Mouse (Mus musculus) hindlimb bud, embryonic 11.5 days (tissue): Measurements from ENCODE around the gene Tfeb.
A peak's percentile ranks its signal among the peaks of the same experiment; 100 is the strongest.

ENCODE experiments used
- DNase-seq: peaks from one replicate; pipeline ENCODE4 v3.0.0-alpha.2; 2012; ENCODE audit warnings: low read depth, low spot score; ENCODE audit errors: extremely low spot score

The Tfeb gene

GRCm38 (mm10) chr17:47784411-47784810, 47.6 kb downstream of the Tfeb start:
- no peak for DNase-seq

- DNase-seq = no peak
Measured at GRCm38 (mm10) chr17:47787632-47788031, 50.8 kb downstream of the Tfeb start.

- DNase-seq = peak; percentile 35
Measured at GRCm38 (mm10) chr17:47788306-47788705, 51.5 kb downstream of the Tfeb start.

- no peak for DNase-seq
Measured at GRCm38 (mm10) chr17:47788996-47789395, 52.2 kb downstream of the Tfeb start.

- DNase-seq = peak; percentile 60
Measured at GRCm38 (mm10) chr17:47792098-47792863, 55.5 kb downstream of the Tfeb start.

- peak; percentile 60 for DNase-seq
Measured at GRCm38 (mm10) chr17:47793377-47793776, 56.5 kb downstream of the Tfeb start.

GRCm38 (mm10) chr17:47795446-47795845, 58.6 kb downstream of the Tfeb start:
- no peak for DNase-seq

- DNase-seq = no peak
Measured at GRCm38 (mm10) chr17:47796156-47796816, 59.5 kb downstream of the Tfeb start.

GRCm38 (mm10) chr17:47796968-47797367, 60.1 kb downstream of the Tfeb start:
- no peak for DNase-seq

GRCm38 (mm10) chr17:47797383-47797782, 60.6 kb downstream of the Tfeb start:
- DNase-seq = no peak

GRCm38 (mm10) chr17:47802806-47803205, 66.0 kb downstream of the Tfeb start:
- no peak for DNase-seq

GRCm38 (mm10) chr17:47803662-47804061, 66.8 kb downstream of the Tfeb start:
- no peak for DNase-seq

GRCm38 (mm10) chr17:47805047-47805835, 68.4 kb downstream of the Tfeb start:
- no peak for DNase-seq

GRCm38 (mm10) chr17:47806230-47806629, 69.4 kb downstream of the Tfeb start:
- no peak for DNase-seq

- DNase-seq = no peak
Measured at GRCm38 (mm10) chr17:47811265-47811800, 74.5 kb downstream of the Tfeb start.

- DNase-seq = no peak
Measured at GRCm38 (mm10) chr17:47812200-47812599, 75.4 kb downstream of the Tfeb start.

- DNase-seq = no peak
Measured at GRCm38 (mm10) chr17:47813616-47814015, 76.8 kb downstream of the Tfeb start.

GRCm38 (mm10) chr17:47814496-47814895, 77.7 kb downstream of the Tfeb start:
- no peak for DNase-seq

- DNase-seq = no peak
Measured at GRCm38 (mm10) chr17:47815446-47815845, 78.6 kb downstream of the Tfeb start.

- DNase-seq = no peak
Measured at GRCm38 (mm10) chr17:47818038-47818725, 81.4 kb downstream of the Tfeb start.

- no peak for DNase-seq
Measured at GRCm38 (mm10) chr17:47821339-47821738, 84.5 kb downstream of the Tfeb start.
